Mouse (Mus musculus) forebrain, embryonic 16.5 days (tissue): ENCODE measurements around the gene Tmem215. TPM values are rescaled to one million over a fixed set of nuclear protein-coding genes. Genes with fewer than 3 reads are reported as not detected.

ENCODE experiments used
- ATAC-seq: fragments of 200-750 bp; cut with Nextera tagmentation; 2 replicates; pipeline ENCODE4 v1.8.0; 2017; ENCODE audit warnings: mild to moderate bottlenecking, moderate library complexity
- H3K27ac ChIP-seq: fragments of 300-500 bp; sonication (generic); 2 replicates; pipeline ENCODE4 v1.5.1; 2014; ENCODE audit warnings: low read length, control low read depth
- H3K27me3 ChIP-seq: fragments of 300-500 bp; sonication (generic); replicated peaks from 2 replicates; pipeline ENCODE4 v1.6.1; 2014; ENCODE audit warnings: low read length; ENCODE audit not compliant: control insufficient read depth, insufficient read depth
- H3K36me3 ChIP-seq: fragments of 300-500 bp; sonication (generic); 2 replicates; pipeline ENCODE4 v1.6.1; 2014; ENCODE audit not compliant: control insufficient read depth, insufficient read depth
- H3K4me1 ChIP-seq: fragments of 300-500 bp; sonication (generic); replicated peaks from 2 replicates; pipeline ENCODE4 v1.6.1; 2014; ENCODE audit warnings: low read length; ENCODE audit not compliant: control insufficient read depth, insufficient read depth
- H3K4me2 ChIP-seq: fragments of 300-500 bp; sonication (generic); 2 replicates; pipeline ENCODE4 v1.6.1; 2014; ENCODE audit warnings: mild to moderate bottlenecking, low read length, control low read depth
- H3K4me3 ChIP-seq: fragments of 300-500 bp; sonication (generic); replicated peaks from 2 replicates; pipeline ENCODE4 v1.5.1; 2014; ENCODE audit warnings: mild to moderate bottlenecking, low read length, control low read depth
- H3K9ac ChIP-seq: fragments of 300-500 bp; sonication (generic); replicated peaks from 2 replicates; pipeline ENCODE4 v1.6.1; 2014; ENCODE audit warnings: low read depth, low read length, control low read depth
- H3K9me3 ChIP-seq: fragments of 300-500 bp; sonication (generic); 2 replicates; pipeline ENCODE4 v1.6.1; 2016; ENCODE audit warnings: low read length; ENCODE audit not compliant: control insufficient read depth
- WGBS: fragments of 180-500 bp; shearing (Covaris S2); extraction: QIAGEN DNeasy Blood & Tissue Kit; methylation state at CpG from one replicate; pipeline ENCODE4 v1.1.7; 2014; 5-methylcytosine and 5-hydroxymethylcytosine counted together
- polyA plus RNA-seq: library from polyadenylated mRNA; unstranded; fragments of >200 nt; fragmentation: Nextera tagmentation; extraction: Ambion mirVana; gene quantifications from 2 replicates; pipeline ENCODE4 v1.2.1, GENCODE M21; 2015

Tmem215 gene
- polyA plus RNA-seq, 1 experiment from 2014 or later: 0.73 TPM

DNA sequence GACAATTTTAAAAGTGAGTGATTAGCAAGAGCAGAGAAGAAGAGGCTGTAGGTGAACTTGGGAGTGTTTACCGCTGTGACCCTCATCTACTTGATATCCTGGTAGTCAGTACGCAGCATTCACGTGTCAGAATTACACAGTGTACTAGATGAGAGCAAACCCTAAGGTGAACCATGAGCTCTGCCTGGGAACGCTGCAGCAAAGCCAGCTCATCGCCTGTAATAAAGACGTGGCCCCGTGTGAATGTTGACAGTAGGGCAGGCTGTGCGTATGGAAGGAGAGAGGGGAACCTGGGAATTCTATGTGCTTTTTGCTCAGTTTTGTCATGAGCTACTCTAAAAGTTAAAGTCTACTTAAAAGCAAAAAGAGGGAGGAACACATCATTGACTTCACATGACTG lies 19.8 kb downstream of the Tmem215 start:
- H3K27ac ChIP-seq: no peak overlapping the region
- no peak for ATAC-seq
- WGBS: 93% methylated on average over 8 of the region's 8 CpGs
- H3K9ac ChIP-seq: no peak overlapping the region
- H3K4me1 ChIP-seq: no peaks in the 10 kb centered on the region
- no peaks in the 10 kb centered on the region for H3K9me3 ChIP-seq
- H3K27me3 ChIP-seq: no peaks in the 10 kb centered on the region
- no peaks in the 10 kb centered on the region for H3K36me3 ChIP-seq
- no peak overlapping the region for H3K4me2 ChIP-seq
- no peak overlapping the region for H3K4me3 ChIP-seq

- 59% methylated on average over 6 of the region's 6 CpGs for WGBS
Measured at GRCm38 (mm10) chr4:40496354-40496753, 24.4 kb downstream of the Tmem215 start.

DNA sequence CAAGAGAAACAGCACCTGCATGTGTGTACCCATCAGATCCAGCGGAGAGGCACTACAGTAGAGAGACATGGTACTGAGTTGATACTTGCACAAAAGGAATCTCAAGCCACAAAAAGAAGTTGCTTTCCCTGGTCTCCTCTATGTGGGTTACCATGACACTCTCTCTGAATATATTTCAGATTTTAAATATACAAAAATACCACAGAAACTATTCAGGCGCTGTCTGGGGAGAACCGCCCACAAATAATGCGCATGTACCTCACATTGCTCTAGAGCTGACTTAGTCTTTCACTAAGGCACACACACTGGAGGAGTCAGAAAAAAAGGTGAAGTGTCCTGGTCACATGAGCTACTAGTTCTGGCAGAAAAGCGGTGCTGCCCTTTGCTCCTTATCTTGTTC lies 24.8 kb downstream of the Tmem215 start:
- no peak overlapping the region for H3K4me2 ChIP-seq
- H3K4me1 ChIP-seq: no peaks in the 10 kb centered on the region
- H3K9me3 ChIP-seq: no peaks in the 10 kb centered on the region
- H3K9ac ChIP-seq: no peak overlapping the region
- H3K27me3 ChIP-seq: no peaks in the 10 kb centered on the region
- H3K36me3 ChIP-seq: no peaks in the 10 kb centered on the region
- no peak for ATAC-seq
- WGBS: 96% methylated on average over 5 of the region's 5 CpGs
- H3K4me3 ChIP-seq: no peak overlapping the region
- no peak overlapping the region for H3K27ac ChIP-seq

More at GRCm38 (mm10) chr4:40496354-40496753, 24.4 kb downstream of the Tmem215 start:
- Histone ChIP-seq H3K4me1 (no peaks in the 10 kb centered on the region), H3K9ac (no peak overlapping the region), H3K9me3 (no peaks in the 10 kb centered on the region), H3K27me3 (no peaks in the 10 kb centered on the region), H3K4me3 (no peak overlapping the region), H3K36me3 (no peaks in the 10 kb centered on the region), H3K4me2 (no peak overlapping the region), H3K27ac (no peak overlapping the region)
- no peak for ATAC-seq

- 75% methylated on average over 11 of the region's 11 CpGs for WGBS
- Histone ChIP-seq H3K4me3 (no peak overlapping the region), H3K4me1 (no peaks in the 10 kb centered on the region), H3K4me2 (no peak overlapping the region), H3K36me3 (no peaks in the 10 kb centered on the region), H3K27ac (no peak overlapping the region), H3K9ac (no peak overlapping the region), H3K27me3 (no peaks in the 10 kb centered on the region), H3K9me3 (no peaks in the 10 kb centered on the region)
- ATAC-seq: no peak
Measured at GRCm38 (mm10) chr4:40499812-40500591, 28.0 kb downstream of the Tmem215 start.

- no peaks in the 10 kb centered on the region for H3K9me3 ChIP-seq
- WGBS: 80% methylated on average over 3 of the region's 3 CpGs
- ATAC-seq: no peak
- H3K4me2 ChIP-seq: no peak overlapping the region
- H3K27me3 ChIP-seq: no peaks in the 10 kb centered on the region
- H3K36me3 ChIP-seq: no peaks in the 10 kb centered on the region
- H3K4me3 ChIP-seq: no peak overlapping the region
- no peak overlapping the region for H3K27ac ChIP-seq
- H3K4me1 ChIP-seq: no peaks in the 10 kb centered on the region; the same call in 1 of the 2 replicates
- no peak overlapping the region for H3K9ac ChIP-seq
Measured at GRCm38 (mm10) chr4:40502459-40502858, 30.5 kb downstream of the Tmem215 start.

GRCm38 (mm10) chr4:40509534-40509933 lies 37.6 kb downstream of the Tmem215 start:
- WGBS: 54% methylated on average over 16 of the region's 16 CpGs
- no peak overlapping the region for H3K4me3 ChIP-seq
- H3K9ac ChIP-seq: no peak overlapping the region
- H3K27me3 ChIP-seq: no peaks in the 10 kb centered on the region
- no peak overlapping the region for H3K4me2 ChIP-seq
- H3K27ac ChIP-seq: no peak overlapping the region
- no peaks in the 10 kb centered on the region for H3K36me3 ChIP-seq
- ATAC-seq: peak; percentile 40; the same call in 1 of the 2 replicates
- H3K4me1 ChIP-seq: no peaks in the 10 kb centered on the region; the same call in 1 of the 2 replicates
- no peaks in the 10 kb centered on the region for H3K9me3 ChIP-seq

DNA sequence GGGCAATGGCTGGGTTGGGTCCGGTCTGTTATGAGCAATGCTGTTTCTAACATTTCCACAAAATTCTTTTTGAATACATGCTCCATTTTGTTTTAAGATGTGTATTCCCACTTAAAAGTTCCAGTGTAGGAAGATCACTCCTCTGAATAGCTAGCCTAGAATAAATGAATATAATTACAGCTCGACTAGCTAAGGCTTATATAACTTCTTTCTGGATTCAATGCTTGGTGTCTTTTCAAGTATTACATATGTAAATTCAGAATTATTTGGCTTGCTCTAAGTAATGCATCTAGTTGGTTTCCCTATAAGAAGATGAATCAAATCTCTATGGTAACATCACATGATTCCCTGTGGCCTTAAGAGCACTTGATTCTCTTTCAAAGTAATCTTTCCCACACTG lies 41.3 kb downstream of the Tmem215 start:
- no peak for ATAC-seq
- H3K9me3 ChIP-seq: no peaks in the 10 kb centered on the region
- 84% methylated on average over 2 of the region's 2 CpGs for WGBS
- H3K4me3 ChIP-seq: no peak overlapping the region
- no peaks in the 10 kb centered on the region for H3K27me3 ChIP-seq
- no peak overlapping the region for H3K4me2 ChIP-seq
- no peaks in the 10 kb centered on the region for H3K4me1 ChIP-seq
- H3K36me3 ChIP-seq: no peaks in the 10 kb centered on the region
- H3K9ac ChIP-seq: no peak overlapping the region
- no peak overlapping the region for H3K27ac ChIP-seq

GRCm38 (mm10) chr4:40518545-40519324 lies 46.8 kb downstream of the Tmem215 start:
- Histone ChIP-seq H3K36me3 (no peaks in the 10 kb centered on the region), H3K4me2 (no peak overlapping the region), H3K27ac (no peak overlapping the region), H3K9ac (no peak overlapping the region), H3K27me3 (no peaks in the 10 kb centered on the region), H3K4me3 (no peak overlapping the region), H3K9me3 (no peaks in the 10 kb centered on the region), H3K4me1 (no peaks in the 10 kb centered on the region)
- WGBS: 87% methylated on average over 14 of the region's 14 CpGs
- peak; percentile 76 for ATAC-seq
